Mouse (Mus musculus): ENCODE measurements around the gene Slco2a1. TPM values are rescaled to one million over a fixed set of nuclear protein-coding genes. Genes with fewer than 3 reads are reported as not detected.

Gene Slco2a1
- polyA plus RNA-seq, 1 experiment = 0.77 TPM

DNA sequence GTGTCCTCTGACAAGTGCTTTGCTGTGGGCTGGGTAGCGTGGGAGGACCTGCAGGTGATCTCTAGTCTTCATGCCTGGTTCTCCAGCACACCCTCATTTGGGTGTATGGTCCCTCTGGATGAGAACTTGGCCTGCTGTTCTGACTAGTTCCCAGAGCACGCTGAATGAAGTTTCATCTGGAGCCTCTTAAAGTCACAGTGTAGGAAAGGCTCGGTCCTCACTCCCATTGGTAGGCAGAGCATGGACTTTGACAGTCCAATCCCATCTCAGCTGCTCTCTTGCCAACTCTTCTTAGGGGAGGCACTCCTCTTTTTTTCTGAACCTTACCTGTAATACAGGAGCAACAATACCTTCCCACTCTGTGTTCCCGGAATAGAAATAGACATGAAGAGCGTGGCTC is 67.7 kb downstream of the Slco2a1 start:
- no peak for TF ChIP-seq POLR2A (IDR thresholded peaks at IDR 0.05; ENCODE audit: borderline replicate concordance, control insufficient read depth, low read depth, low read length)
- no peak for TF ChIP-seq CTCF (IDR thresholded peaks at IDR 0.05; ENCODE audit: control insufficient read depth, insufficient read depth, low read length)
- Histone ChIP-seq H3K4me3 (replicated peaks; ENCODE audit: control insufficient read depth, low read depth, low read length) (no peak overlapping the region), H3K27ac (ENCODE audit: control insufficient read depth, insufficient read depth, low read depth, low read length, poor library complexity) (no peak overlapping the region), H3K4me1 (ENCODE audit: control insufficient read depth, insufficient read depth, low read length) (no peaks in the 10 kb centered on the region)
- 77% methylated on average over 5 of the region's 5 CpGs for WGBS

- Histone ChIP-seq H3K4me1 (ENCODE audit: control insufficient read depth, insufficient read depth, low read length) (no peaks in the 10 kb centered on the region), H3K27ac (ENCODE audit: control insufficient read depth, insufficient read depth, low read depth, low read length, poor library complexity) (no peak overlapping the region), H3K4me3 (replicated peaks; ENCODE audit: control insufficient read depth, low read depth, low read length) (no peak overlapping the region)
- TF ChIP-seq CTCF (IDR thresholded peaks at IDR 0.05; ENCODE audit: control insufficient read depth, insufficient read depth, low read length) (no peak), POLR2A (IDR thresholded peaks at IDR 0.05; ENCODE audit: borderline replicate concordance, control insufficient read depth, low read depth, low read length) (no peak)
- WGBS = 77% methylated on average over 2 of the region's 2 CpGs
Measured at GRCm38 (mm10) chr9:103060551-103060950, 72.0 kb downstream of the Slco2a1 start.

- no peak overlapping the region for H3K27ac ChIP-seq (ENCODE audit: control insufficient read depth, insufficient read depth, low read depth, low read length, poor library complexity)
- H3K4me3 ChIP-seq (replicated peaks; ENCODE audit: control insufficient read depth, low read depth, low read length) = no peak overlapping the region
- TF ChIP-seq POLR2A (IDR thresholded peaks at IDR 0.05; ENCODE audit: borderline replicate concordance, control insufficient read depth, low read depth, low read length) (no peak), CTCF (IDR thresholded peaks at IDR 0.05; ENCODE audit: control insufficient read depth, insufficient read depth, low read length) (no peak)
- 61% methylated on average over 5 of the region's 5 CpGs for WGBS
- no peaks in the 10 kb centered on the region for H3K4me1 ChIP-seq (ENCODE audit: control insufficient read depth, insufficient read depth, low read length)
Measured at GRCm38 (mm10) chr9:103061471-103062053, 73.0 kb downstream of the Slco2a1 start.

- Histone ChIP-seq H3K4me3 (replicated peaks; ENCODE audit: control insufficient read depth, low read depth, low read length) (no peak overlapping the region), H3K4me1 (ENCODE audit: control insufficient read depth, insufficient read depth, low read length) (no peaks in the 10 kb centered on the region), H3K27ac (ENCODE audit: control insufficient read depth, insufficient read depth, low read depth, low read length, poor library complexity) (no peak overlapping the region)
- 81% methylated on average over 6 of the region's 6 CpGs for WGBS
- TF ChIP-seq CTCF (IDR thresholded peaks at IDR 0.05; ENCODE audit: control insufficient read depth, insufficient read depth, low read length) = no peak
Measured at GRCm38 (mm10) chr9:103063591-103063990, 75.1 kb downstream of the Slco2a1 start.

DNA sequence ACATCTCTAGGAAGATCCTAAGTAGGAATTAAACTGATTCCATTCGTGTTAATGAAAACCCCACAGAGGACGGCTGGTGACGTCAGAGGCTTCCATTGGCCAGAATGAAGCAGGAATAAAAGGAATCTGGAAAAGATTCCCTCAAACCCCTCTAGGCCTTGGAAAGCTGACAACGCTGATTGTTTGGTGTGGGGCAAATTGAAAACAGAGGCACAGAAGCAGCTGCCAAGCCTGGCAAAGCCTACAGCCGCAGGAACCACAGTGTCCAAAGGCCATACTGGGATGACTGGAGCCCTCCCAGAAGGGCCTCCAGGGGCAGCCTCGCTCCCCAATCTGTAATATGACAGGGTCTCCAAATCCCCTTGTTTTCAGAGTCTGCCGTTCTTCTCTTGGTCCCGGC is 78.3 kb downstream of the Slco2a1 start:
- TF ChIP-seq CTCF (IDR thresholded peaks at IDR 0.05; ENCODE audit: control insufficient read depth, insufficient read depth, low read length) (no peak), POLR2A (IDR thresholded peaks at IDR 0.05; ENCODE audit: borderline replicate concordance, control insufficient read depth, low read depth, low read length) (no peak)
- H3K4me1 ChIP-seq (ENCODE audit: control insufficient read depth, insufficient read depth, low read length) = no peaks in the 10 kb centered on the region
- 79% methylated on average over 8 of the region's 8 CpGs for WGBS
- no peak overlapping the region for H3K4me3 ChIP-seq (replicated peaks; ENCODE audit: control insufficient read depth, low read depth, low read length)
- H3K27ac ChIP-seq (ENCODE audit: control insufficient read depth, insufficient read depth, low read depth, low read length, poor library complexity) = no peak overlapping the region

GRCm38 (mm10) chr9:103067651-103068050 is 79.1 kb downstream of the Slco2a1 start:
- 87% methylated on average over 11 of the region's 11 CpGs for WGBS
- H3K4me1 ChIP-seq (ENCODE audit: control insufficient read depth, insufficient read depth, low read length) = no peaks in the 10 kb centered on the region
- H3K4me3 ChIP-seq (replicated peaks; ENCODE audit: control insufficient read depth, low read depth, low read length) = no peak overlapping the region
- TF ChIP-seq POLR2A (IDR thresholded peaks at IDR 0.05; ENCODE audit: borderline replicate concordance, control insufficient read depth, low read depth, low read length) = no peak
- H3K27ac ChIP-seq (ENCODE audit: control insufficient read depth, insufficient read depth, low read depth, low read length, poor library complexity) = no peak overlapping the region

DNA sequence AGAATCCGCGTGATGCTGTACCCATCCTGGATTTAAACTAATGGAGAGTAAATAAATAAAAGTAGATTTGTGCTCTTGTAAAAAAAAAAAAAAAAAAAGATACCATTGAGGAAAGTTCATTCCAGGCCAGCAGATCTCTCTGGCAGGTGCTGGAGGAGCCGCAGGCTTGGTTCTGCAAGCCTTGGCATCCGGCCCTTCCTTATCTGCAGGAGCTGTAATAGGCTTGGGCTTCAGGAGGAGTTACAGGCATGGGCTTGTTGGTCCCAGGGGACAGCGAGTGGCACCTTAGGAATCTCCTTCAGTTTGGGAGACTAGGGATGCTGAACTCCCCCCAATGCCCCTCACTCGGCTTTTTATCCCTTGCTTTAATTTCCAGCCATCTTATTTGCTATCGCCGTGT is 80.3 kb downstream of the Slco2a1 start:
- H3K4me1 ChIP-seq (ENCODE audit: control insufficient read depth, insufficient read depth, low read length) = no peaks in the 10 kb centered on the region
- no peak overlapping the region for H3K27ac ChIP-seq (ENCODE audit: control insufficient read depth, insufficient read depth, low read depth, low read length, poor library complexity)
- 87% methylated on average over 8 of the region's 8 CpGs for WGBS
- no peak overlapping the region for H3K4me3 ChIP-seq (replicated peaks; ENCODE audit: control insufficient read depth, low read depth, low read length)
- TF ChIP-seq CTCF (IDR thresholded peaks at IDR 0.05; ENCODE audit: control insufficient read depth, insufficient read depth, low read length) = no peak
- TF ChIP-seq POLR2A (IDR thresholded peaks at IDR 0.05; ENCODE audit: borderline replicate concordance, control insufficient read depth, low read depth, low read length) = no peak

DNA sequence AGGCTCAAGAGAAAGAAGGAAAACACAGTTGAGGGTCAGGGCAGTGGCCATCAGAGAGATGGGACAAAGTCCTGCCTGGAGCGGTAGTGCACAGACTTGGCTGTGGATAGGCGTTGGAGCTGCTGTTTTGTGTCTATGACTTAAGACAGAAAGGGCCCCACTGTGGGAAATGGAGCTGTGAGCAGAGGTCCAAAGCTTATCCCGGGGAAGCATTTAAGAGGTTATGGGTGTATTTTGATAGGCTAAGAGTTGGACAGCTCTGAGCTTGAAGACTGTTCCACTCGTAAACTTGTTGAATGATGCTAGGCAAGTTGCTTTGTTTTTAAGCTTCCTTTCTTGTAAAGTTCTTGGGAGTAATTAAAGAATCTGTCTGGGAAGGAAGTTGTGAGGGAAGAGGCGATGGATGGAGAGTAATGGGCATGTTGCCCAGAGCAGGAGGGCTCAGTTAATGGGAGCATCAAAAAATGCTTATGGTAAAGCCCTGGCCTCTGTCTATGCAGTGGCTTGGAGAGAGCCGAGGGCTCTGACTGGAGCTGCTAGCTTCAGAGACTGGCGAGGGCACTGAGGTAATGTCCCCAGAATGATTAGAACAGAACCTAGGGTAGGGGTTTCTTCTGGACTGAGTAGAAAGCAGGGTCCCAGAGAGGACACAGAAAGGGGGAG is 83.2 kb downstream of the Slco2a1 start:
- H3K4me3 ChIP-seq (replicated peaks; ENCODE audit: control insufficient read depth, low read depth, low read length) = no peak overlapping the region
- TF ChIP-seq CTCF (IDR thresholded peaks at IDR 0.05; ENCODE audit: control insufficient read depth, insufficient read depth, low read length) (no peak), POLR2A (IDR thresholded peaks at IDR 0.05; ENCODE audit: borderline replicate concordance, control insufficient read depth, low read depth, low read length) (no peak)
- no peak overlapping the region for H3K27ac ChIP-seq (ENCODE audit: control insufficient read depth, insufficient read depth, low read depth, low read length, poor library complexity)
- WGBS = 75% methylated on average over 7 of the region's 7 CpGs
- no peaks in the 10 kb centered on the region for H3K4me1 ChIP-seq (ENCODE audit: control insufficient read depth, insufficient read depth, low read length)

- no peak overlapping the region for H3K4me3 ChIP-seq (replicated peaks; ENCODE audit: control insufficient read depth, low read depth, low read length)
Measured at GRCm38 (mm10) chr9:103072204-103072599, 83.7 kb downstream of the Slco2a1 start.

More at GRCm38 (mm10) chr9:103072204-103072599, 83.7 kb downstream of the Slco2a1 start:
- 75% methylated on average over 6 of the region's 6 CpGs for WGBS
- Histone ChIP-seq H3K4me1 (ENCODE audit: control insufficient read depth, insufficient read depth, low read length) (no peaks in the 10 kb centered on the region), H3K27ac (ENCODE audit: control insufficient read depth, insufficient read depth, low read depth, low read length, poor library complexity) (no peak overlapping the region)
- TF ChIP-seq POLR2A (IDR thresholded peaks at IDR 0.05; ENCODE audit: borderline replicate concordance, control insufficient read depth, low read depth, low read length) (no peak), CTCF (IDR thresholded peaks at IDR 0.05; ENCODE audit: control insufficient read depth, insufficient read depth, low read length) (no peak)

All from bone marrow, adult 2 months (tissue).